Mouse (Mus musculus): ENCODE results near the gene Smpd4.

GRCm38 (mm10) chr16:17621936-17622335, 2.8 kb downstream of the Smpd4 start:
- no peak for TF ChIP-seq CTCF (IDR thresholded peaks at IDR 0.05; ENCODE audit: low read depth, low read length)
- TF ChIP-seq POLR2A (IDR thresholded peaks at IDR 0.05; ENCODE audit: extremely low read depth, insufficient read depth, low read length) = no peak

Data from liver, adult 2 months (tissue).